Mouse (Mus musculus) adrenal gland, postnatal 36 days (tissue): ENCODE measurements around the gene Plagl1. TPM values are rescaled to one million over a fixed set of nuclear protein-coding genes. Genes with fewer than 3 reads are reported as not detected.

ENCODE experiments used
- DNase-seq, 2 experiments: peaks; one replicate each; pipeline ENCODE4 v3.0.0; 2021; ENCODE audit warnings: mixed read lengths in 1 of 2
- total RNA-seq, 2 experiments: library from RNA; stranded (reverse); gene quantifications; 2 replicates each; pipeline ENCODE4 v1.2.3; 2021

Plagl1 gene
- total RNA-seq, 2 experiments from 2014 or later: 7.5 to 14.9 TPM

DNA sequence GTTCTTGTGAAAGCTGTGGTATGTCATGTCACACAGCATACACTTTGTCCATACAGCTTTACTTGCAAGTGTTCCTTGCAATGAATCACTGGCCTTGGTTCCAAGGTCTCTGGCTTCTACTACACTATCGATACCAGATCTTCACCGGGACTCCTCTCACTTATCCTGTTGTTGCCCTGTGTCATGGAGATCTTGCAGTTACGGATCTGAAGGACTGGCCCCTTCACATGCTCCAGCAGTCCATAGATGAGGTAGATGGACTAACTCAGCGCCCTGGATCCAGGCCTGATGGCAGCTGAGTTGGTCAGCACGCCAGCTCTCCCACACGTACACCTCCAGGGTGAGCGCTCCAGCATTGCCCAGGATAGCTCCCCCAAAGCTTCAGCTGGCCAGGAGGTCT is 75.0 kb downstream of the Plagl1 start:
- peak; percentile 11 to 43 for DNase-seq

DNA sequence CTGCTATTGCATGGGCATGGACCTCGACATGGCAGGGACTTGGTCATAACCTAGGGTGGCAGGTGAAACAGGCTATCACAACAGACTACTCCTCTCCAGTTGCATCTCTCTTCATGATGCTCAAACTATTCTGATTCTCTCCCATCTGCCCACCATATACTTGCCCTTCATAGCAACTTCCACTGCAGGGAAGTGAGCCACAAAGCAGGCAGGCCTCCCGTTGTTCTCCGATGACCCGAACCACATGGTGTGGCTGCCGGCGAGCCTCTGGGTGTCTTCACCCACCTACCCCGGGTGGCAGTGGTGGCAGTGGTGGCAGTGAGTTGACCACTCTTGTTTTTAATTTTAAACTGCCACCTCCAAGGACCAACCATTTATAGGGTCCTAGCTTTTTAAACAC is 75.4 kb downstream of the Plagl1 start:
- DNase-seq: no peak

DNA sequence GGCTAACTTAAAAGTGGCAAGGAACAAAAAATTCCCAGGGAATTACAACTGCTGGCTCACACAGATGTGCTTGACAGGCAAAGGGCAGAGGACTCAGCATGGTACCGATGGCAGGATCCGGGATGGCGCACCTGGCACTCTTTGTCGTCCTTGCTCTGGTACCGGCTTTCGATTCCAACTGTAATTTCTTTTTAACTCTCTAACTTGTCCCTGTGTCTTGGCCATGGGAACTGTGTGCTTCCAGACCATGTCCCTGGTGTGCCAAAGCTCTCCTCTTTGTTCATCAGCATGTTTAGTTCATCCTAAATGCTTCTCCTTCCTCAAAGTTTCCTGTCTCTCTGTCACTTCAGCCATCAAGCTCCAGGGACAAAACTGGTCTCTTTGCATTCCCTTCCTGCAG is 77.6 kb downstream of the Plagl1 start:
- peak in 1 of 2 experiments; percentile 13 for DNase-seq

DNA sequence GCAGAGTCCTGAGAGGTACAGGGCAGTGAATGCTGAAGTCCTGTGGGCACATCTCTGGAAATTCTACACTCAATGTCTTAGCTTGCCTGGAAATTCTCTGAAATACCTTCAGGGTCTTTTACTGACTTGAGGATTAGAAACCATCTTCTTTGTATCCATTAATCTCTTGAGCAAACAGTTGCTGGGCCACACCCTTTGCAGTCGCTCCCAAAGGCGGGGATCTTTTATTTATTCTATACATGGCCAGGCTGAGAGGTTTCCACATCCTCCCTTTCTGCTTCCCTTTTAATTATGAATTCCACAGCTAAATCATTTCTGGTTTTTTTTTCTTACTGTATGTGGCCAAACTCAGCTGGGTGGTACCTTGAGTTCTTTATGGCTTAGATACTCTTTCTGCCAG is 80.1 kb downstream of the Plagl1 start:
- no peak for DNase-seq

DNA sequence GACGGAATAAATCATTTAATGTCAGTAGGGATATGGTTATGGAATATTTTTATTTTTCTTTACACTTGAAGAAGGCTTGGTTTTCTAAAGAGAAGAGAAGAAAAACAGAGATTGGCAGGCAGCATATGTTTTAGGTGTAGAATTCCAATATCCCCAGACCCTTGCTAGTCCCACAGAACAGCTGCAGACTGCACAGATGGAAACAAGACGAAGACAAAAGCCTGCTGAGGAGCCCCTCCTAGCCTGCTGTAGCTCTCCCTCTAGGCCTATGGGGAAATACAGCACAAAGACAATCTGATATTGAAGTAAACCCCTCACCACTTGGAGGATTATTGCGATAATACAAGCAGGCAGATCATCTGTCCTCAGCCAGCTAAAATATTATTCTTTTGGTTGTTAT is 90.1 kb downstream of the Plagl1 start:
- no peak for DNase-seq

DNA sequence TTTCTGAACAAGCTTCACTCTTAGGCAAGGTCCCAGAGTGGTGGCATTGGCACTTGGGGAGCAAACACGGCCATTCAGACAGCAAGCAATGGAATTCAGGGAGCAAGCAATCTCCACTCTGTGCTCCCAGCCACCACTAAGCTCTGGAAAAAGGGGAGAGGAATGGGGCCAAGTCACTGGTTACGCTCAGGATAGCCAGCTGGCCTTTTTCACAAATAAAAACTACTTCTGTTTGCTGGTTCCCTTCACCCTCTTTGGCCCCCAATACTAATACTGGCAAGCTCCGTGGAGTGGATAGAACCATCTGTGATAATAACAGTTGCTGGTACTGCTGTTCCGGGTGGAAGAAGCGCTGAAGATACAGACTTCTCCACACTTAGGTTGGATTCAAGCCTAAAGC is 91.0 kb downstream of the Plagl1 start:
- peak in 1 of 2 experiments; percentile 8 for DNase-seq

DNA sequence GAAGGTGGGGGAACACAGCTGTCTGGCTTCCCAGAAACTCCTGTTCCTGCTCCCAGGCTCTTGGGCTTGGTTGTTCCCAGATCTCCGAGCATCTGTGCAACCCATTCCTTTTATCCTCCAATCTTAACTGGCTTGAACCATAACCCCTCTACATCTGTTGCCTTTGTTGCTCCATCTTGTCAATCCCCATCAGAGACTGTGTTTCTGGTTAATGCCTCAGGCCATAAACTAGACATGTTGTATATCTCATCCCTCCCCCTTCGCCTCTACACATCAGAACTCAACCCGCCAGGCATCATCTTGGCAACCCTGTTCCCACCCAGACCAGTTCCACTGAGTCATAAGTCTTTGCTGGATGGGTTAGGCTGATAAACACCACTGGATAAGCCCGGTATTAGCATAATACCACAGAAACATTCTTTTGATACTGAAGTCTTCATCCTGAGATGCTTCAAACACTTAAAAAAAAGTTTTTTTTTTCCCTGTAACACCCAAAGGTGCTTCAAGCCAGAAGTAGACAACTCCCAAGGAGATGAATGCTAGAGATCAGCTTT is 92.6 kb downstream of the Plagl1 start:
- no peak for DNase-seq

DNA sequence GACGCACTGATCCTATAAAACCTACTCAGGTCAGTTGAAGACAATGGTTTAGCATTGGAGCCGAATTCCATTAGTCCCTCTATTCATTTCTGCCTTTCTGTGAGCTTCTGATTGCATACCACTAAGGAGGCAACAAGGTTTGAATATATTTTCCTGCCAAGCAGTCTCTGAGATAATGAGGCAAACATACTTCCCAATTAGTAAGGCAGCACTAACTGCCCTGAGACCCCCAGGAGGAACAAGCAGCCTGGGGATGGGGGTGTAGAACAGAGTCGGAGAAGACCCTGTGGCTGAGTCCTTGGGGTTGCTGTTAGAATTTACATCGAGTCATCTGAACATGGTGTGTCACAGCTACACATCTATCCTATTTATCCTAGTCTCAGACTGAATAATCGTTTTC is 95.1 kb downstream of the Plagl1 start:
- no peak for DNase-seq

DNA sequence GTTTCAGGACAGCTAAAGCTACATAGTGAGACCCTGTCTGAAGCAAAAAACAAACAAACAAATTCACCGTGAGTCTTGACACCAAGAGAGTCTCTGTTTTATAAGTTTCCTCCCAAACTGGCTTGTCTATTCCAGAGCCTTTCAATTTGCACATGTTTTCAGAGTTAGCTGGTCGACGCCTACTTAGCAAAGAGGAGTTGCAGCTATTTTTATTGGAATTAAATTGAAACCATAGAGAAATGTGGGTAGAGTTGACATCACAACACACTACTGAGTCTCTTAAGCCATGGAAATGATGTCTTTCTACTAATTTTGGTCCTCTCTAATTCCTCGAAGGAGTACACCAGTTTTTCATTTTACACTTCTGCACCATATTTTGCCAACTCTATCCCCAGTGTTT is 100.6 kb downstream of the Plagl1 start:
- no peak for DNase-seq

DNA sequence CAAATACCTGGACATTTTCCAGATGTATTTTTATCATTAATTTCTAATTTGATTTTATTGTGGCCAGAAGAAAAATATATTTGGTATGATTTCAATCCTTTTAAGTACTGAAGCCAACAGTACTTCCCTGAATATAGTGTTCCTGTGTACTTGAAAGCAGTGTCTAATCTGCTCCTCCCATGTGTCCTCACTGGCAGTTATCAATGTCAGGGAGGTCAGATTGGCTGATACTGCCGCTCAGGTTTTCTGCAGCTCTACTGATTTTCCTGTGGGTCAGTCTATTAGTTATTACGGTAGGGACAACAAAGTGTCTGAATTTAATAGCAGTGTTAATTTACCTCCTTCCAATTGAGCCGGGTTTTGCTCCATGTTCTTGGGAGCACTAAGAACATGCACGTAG is 101.7 kb downstream of the Plagl1 start:
- no peak for DNase-seq

DNA sequence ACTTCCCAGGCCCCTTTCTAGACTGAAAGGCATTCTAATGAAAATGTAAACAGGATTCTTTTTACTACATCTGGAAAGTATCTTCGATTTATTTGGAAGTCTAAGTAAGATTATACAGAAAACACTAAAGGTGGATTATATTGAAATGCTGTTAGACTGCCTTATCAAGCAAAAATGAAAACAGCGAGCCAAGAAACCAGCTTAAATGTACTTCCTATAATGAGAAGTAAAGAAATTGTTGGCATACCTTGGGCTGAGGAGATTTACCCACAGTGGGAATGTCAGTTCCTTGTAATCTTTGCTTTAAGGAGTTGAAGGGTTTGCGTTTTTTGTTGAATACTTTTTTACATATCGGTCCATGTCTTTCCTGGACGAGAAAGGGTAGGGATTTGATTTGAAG is 108.2 kb downstream of the Plagl1 start:
- no peak for DNase-seq

DNA sequence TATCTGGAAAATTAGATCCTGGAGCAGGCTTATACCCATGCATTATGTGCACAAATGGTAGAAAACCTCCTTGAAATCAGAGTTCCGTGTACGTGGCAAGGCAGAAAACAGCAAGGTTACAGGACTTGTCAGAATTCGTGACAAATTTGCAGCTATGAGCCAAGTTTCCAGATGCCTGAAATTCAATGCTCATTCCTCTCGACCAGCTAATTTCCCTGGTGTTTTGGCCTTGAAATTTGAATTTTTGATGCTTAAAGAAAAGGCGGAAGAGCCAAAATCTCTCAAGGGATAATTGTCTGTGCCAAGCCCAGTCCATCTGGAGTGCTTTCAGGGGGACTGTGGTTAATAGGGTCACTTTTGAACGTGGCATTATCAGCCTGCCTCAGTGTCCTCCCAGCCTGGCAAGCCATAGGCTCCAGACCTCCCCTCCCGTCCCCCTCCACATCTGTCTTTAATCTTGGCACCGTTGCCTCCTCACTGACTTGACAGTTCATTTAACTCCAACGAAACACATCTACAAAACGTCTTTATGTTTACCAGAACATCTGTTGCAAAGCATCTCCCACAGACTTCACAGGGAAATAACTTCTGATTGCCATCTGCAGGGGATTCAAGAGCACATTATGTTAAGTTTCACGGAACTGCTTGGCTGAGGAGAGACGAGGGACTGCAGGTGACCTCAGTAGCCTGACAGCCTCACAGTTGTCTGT is 110.6 kb downstream of the Plagl1 start:
- no peak for DNase-seq

DNA sequence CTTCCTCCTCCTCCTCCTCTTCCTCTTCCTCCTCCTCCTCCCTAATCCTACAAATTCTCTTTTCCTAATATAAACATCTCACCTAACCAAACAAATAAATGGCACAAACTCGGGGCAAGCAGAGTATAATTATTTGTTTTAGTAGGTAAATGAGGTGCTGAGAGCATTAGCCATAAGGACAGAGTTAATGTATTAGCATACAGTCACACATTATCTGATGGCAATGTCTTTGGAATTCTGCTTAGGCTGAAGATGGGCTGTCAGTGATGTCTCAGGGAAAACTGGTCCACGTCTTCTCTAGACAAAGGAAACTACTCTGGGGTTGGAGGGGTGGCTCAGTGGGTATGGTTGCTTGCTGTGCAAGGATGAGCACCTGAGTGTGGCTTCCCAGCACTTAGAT is 111.2 kb downstream of the Plagl1 start:
- DNase-seq: no peak

DNA sequence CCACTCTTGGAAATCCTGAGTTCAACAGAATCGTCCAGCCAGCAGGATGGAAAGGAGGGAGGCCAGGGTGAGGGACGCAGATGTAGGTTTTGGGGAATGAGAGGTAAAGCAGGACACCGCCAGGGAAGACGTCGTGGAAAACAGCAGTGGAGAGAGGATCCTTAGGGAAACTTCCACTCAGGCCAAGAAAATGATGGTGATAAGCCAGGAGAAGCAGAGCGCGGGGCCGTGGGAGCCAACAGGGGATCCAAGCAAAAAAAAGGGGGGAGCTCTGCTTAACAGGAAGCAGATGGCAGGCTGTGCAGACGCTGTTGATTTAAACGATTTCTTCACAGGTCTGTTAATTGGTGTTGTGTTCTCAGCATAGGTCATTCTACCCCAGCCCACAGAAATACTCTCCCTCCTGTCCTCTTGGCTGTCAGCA is 112.5 kb downstream of the Plagl1 start:
- no peak for DNase-seq

DNA sequence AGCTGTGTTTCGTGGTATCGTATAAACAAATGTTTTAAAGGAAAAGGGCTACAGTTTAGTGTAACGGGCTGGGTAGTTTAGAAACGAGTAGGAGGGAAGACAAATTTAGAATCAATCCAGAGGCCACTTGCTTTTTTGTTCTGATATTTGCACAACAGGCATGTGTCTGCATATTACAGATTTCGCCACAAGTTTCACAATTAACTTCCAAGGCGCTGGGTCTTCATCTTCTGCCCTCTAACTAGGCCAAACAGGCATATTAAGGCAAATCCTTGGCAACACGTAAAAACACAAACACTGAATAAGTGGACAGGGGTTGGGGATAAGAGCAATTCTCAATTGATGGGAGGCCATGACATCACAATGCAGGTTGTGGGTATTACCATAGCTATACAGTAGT is 115.6 kb downstream of the Plagl1 start:
- DNase-seq: no peak

DNA sequence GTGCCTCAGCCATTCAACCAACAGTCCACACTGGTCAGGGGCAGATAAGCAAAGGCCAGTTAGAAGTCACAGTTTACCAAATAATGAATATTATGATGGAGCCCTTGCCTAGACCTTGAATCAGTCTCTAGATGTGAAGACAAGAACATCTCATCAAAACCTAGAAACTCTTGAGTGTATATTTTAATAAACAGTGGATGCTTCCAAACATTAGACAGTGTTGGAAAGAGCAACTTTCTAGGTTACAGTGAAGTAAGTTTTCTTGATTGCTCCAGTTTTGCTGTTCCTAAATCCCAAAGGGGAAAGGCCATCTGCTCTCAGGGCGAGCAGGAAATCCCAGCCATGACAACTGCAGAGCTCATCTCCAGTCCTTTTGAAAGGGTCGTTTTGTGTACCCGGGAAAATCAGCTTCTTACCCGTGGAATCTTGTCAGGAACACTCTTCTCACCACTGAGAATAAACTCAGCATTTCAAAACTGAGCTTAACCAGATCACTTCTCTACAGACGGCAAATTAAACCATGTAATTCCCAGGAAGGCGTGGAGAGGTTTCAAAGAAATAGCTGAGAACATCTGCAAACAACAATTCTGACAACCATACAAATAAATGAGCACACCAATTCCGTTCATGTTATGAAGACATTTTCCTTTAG is 117.8 kb downstream of the Plagl1 start, which contains the start of gene Zc2hc1b:
Gene Zc2hc1b (minus strand): TSS at position 51 of the 652 bp plus-strand sequence.
- DNase-seq: no peak

DNA sequence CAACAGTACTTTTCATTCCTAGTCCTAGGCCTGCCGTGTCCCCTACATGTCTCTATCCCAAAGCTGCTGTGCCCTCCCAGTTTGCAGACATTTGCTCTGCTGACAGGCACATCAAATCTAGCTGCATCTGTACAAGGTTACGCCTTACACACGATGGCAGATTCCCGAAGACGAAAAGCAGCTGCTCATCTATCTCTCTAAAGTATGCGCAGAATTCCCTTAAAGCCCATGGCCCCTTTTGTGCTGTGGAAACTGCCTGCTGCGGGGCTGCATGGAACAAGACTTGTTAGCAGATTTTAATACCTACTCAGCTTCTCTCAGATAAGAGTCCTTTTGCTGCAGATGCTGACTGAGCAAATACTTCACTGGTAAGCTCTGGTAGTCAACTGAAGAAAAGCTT is 119.9 kb downstream of the Plagl1 start:
- no peak for DNase-seq

Other genes starting within 250 kb of the Plagl1 start
- 100 to 1,000 TPM in 1 of 2 experiments, 10 to 100 TPM in 1; 98.5 to 102 TPM for gene Utrn, start 191.1 kb upstream of the Plagl1 start, total RNA-seq
- 10 to 100 TPM in 1 of 2 experiments, 1 to 10 TPM in 1; 7.6 to 13.2 TPM for gene Stx11, start 96.2 kb upstream of the Plagl1 start, total RNA-seq
- gene Sf3b5, start 55.2 kb upstream of the Plagl1 start, total RNA-seq: 10 to 100 TPM; 12.4 to 13.5 TPM
- not detected for gene Zc2hc1b, start 117.5 kb downstream of the Plagl1 start, total RNA-seq
- 10 to 100 TPM; 38.6 to 50.1 TPM for gene Ltv1, start 132.7 kb downstream of the Plagl1 start, total RNA-seq